Comparison of ENCODE assay signal across 20 mouse cellular contexts in the genomic region with DNA sequence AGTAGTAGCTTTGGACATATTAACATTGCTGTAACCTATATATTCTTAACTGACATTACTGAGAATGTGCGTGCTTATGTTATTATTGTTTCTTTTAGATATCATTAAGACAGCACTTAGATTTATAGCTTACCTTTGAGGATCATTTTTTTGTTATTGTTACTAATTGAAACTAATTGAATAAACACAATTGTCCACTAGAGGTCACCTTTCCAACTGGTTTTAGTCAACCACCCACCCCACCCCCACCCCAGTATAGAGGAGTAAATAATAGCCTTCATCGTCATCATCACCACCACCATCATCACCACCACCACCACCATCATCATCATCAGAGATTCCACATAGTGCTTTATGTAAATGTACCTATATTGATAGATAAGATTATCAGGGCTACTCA.
A peak's percentile ranks its signal among the peaks of the same experiment; 100 is the strongest.
DNase-seq lines count a peak whose midpoint lies in the region; ATAC-seq and TF ChIP-seq lines count a peak whose summit lies in the region.
"Had no signal": no experiment of that assay in that cellular context is flagged by ENCODE, and none has a peak within 500 bp of the region (broad histone marks: within the 10 kb centered on the region; RNA-seq: fewer than 3 reads in every experiment).

No protein-coding gene starts in this region.

- TF ChIP-seq EP300 in lung, postnatal 0 days (IDR thresholded peaks at IDR 0.05): no peak

- TF ChIP-seq POLR2A in kidney, adult 2 months (IDR thresholded peaks at IDR 0.05; ENCODE audit: low read depth, low read length): no peak

- H3K36me3 ChIP-seq in kidney, adult 2 months (ENCODE audit: control insufficient read depth, insufficient read depth, low read length): no peaks in the 10 kb centered on the region
- no peaks in the 10 kb centered on the region for H3K36me3 ChIP-seq in lung, postnatal 0 days (ENCODE audit: insufficient read depth, low read length)
- H3K36me3 ChIP-seq: hindbrain, embryonic 12.5 days; kidney, embryonic 15.5 days; midbrain, embryonic 15.5 days; neural tube, embryonic 13.5 days had no signal

- H3K9me3 ChIP-seq in lung, postnatal 0 days (ENCODE audit: low read length): no peaks in the 10 kb centered on the region
- H3K9me3 ChIP-seq: heart, embryonic 12.5 days; hindbrain, embryonic 12.5 days; kidney, embryonic 15.5 days; midbrain, embryonic 15.5 days; neural tube, embryonic 13.5 days had no signal

- DNase-seq in cerebellum, adult 9-10 months: peak; percentile 67
- no peak for DNase-seq in cerebellum, adult 9-11 months
- DNase-seq in kidney, adult 2 months: no peak
- no peak for DNase-seq in kidney, postnatal 36 days
- DNase-seq in lung, postnatal 0 days (ENCODE audit: low spot score): no peak
- DNase-seq in lung, postnatal 4 days: no peak
- DNase-seq in frontal cortex, postnatal 36 days (ENCODE audit: low spot score in 2 of 2): no peak
- DNase-seq: adrenal gland, postnatal 14 days; B cell, adult 2 months; cerebellum, postnatal 14 days; heart, postnatal 14 days; lung, adult 2 months; lung, postnatal 36 days; thymus, postnatal 14 days had no signal

- TF ChIP-seq CTCF in kidney, adult 2 months (conservative IDR thresholded peaks at IDR 0.05; ENCODE audit: insufficient read depth, insufficient read length, low read depth, low read length): 0 out of 2 replicates have a peak, but pooled peaks have one; percentile 4
- peak; percentile 44 for TF ChIP-seq CTCF in lung, postnatal 0 days (IDR thresholded peaks at IDR 0.05)

- H3K4me1 ChIP-seq in kidney, adult 2 months (ENCODE audit: control insufficient read depth, insufficient read depth, low read length): peaks cover 5% of the 10 kb centered on the region; the same call in 1 of the 2 replicates
- no peaks in the 10 kb centered on the region for H3K4me1 ChIP-seq in lung, postnatal 0 days (ENCODE audit: insufficient read depth, low read depth, low read length)

- H3K27me3 ChIP-seq in kidney, adult 2 months (replicated peaks; ENCODE audit: control insufficient read depth, insufficient read depth, low read length): no peaks in the 10 kb centered on the region
- no peaks in the 10 kb centered on the region for H3K27me3 ChIP-seq in lung, postnatal 0 days (replicated peaks; ENCODE audit: insufficient read depth, low read length)
- H3K27me3 ChIP-seq: heart, embryonic 12.5 days; hindbrain, embryonic 12.5 days; kidney, embryonic 15.5 days; midbrain, embryonic 15.5 days; neural tube, embryonic 13.5 days had no signal

- H3K4me2 ChIP-seq in lung, postnatal 0 days (replicated peaks; ENCODE audit: low read depth, low read length): no peak overlapping the region
- H3K4me2 ChIP-seq: heart, embryonic 12.5 days; hindbrain, embryonic 12.5 days; kidney, embryonic 15.5 days; midbrain, embryonic 15.5 days; neural tube, embryonic 13.5 days had no signal

- H3K27ac ChIP-seq in kidney, adult 2 months (ENCODE audit: insufficient read depth, low read depth, low read length): no peak overlapping the region
- no peak overlapping the region for H3K27ac ChIP-seq in lung, postnatal 0 days (ENCODE audit: low read length)
- H3K27ac ChIP-seq: hindbrain, embryonic 12.5 days; kidney, embryonic 15.5 days; midbrain, embryonic 15.5 days; neural tube, embryonic 13.5 days had no signal

- H3K9ac ChIP-seq in lung, postnatal 0 days (replicated peaks; ENCODE audit: low read depth): no peak overlapping the region
- H3K9ac ChIP-seq: heart, embryonic 12.5 days; hindbrain, embryonic 12.5 days; kidney, embryonic 15.5 days; midbrain, embryonic 15.5 days; neural tube, embryonic 13.5 days had no signal

- WGBS in kidney, adult 2 months: 62% methylated on average over 2 of the region's 2 CpGs
- WGBS in lung, postnatal 0 days: 67% methylated on average over 2 of the region's 2 CpGs

- ATAC-seq in lung, postnatal 0 days: no peak

- H3K4me3 ChIP-seq in kidney, adult 2 months (ENCODE audit: insufficient read depth, low read depth, low read length): no peak overlapping the region
- no peak overlapping the region for H3K4me3 ChIP-seq in lung, postnatal 0 days (ENCODE audit: low read depth, low read length)
- H3K4me3 ChIP-seq: heart, embryonic 12.5 days; hindbrain, embryonic 12.5 days; kidney, embryonic 15.5 days; midbrain, embryonic 15.5 days; myocyte; neural tube, embryonic 13.5 days had no signal
